Mouse (Mus musculus) limb, embryonic 13.5 days (tissue): Measurements from ENCODE around the gene Mical3. TPM values are rescaled to one million over a fixed set of nuclear protein-coding genes. Genes with fewer than 3 reads are reported as not detected.

Experiments used
- ATAC-seq: fragments of 200-750 bp; cut with Nextera tagmentation; 2 replicates; pipeline ENCODE4 v1.8.0; 2017; ENCODE audit warnings: low read depth, moderate number of reproducible peaks, moderate TSS enrichment; ENCODE audit not compliant: low FRiP score
- H3K27ac ChIP-seq: fragments of 300-500 bp; sonication (generic); 2 replicates; pipeline ENCODE4 v1.5.1; 2015; ENCODE audit warnings: inconsistent platforms, mild to moderate bottlenecking, moderate library complexity
- H3K27me3 ChIP-seq: fragments of 300-500 bp; sonication (generic); 2 replicates; pipeline ENCODE4 v1.6.1; 2015; ENCODE audit warnings: mild to moderate bottlenecking, inconsistent platforms
- H3K36me3 ChIP-seq: fragments of 300-500 bp; sonication (generic); 2 replicates; pipeline ENCODE4 v1.6.1; 2015; ENCODE audit warnings: inconsistent platforms, mild to moderate bottlenecking, moderate library complexity
- H3K4me1 ChIP-seq: fragments of 300-500 bp; sonication (generic); 2 replicates; pipeline ENCODE4 v1.6.1; 2015; ENCODE audit warnings: inconsistent platforms
- H3K4me2 ChIP-seq: fragments of 300-500 bp; sonication (generic); replicated peaks from 2 replicates; pipeline ENCODE4 v1.6.1; 2015; ENCODE audit warnings: inconsistent platforms, mild to moderate bottlenecking, moderate library complexity
- H3K4me3 ChIP-seq: fragments of 300-500 bp; sonication (generic); 2 replicates; pipeline ENCODE4 v1.5.1; 2015; ENCODE audit warnings: moderate library complexity, mild to moderate bottlenecking, inconsistent platforms
- H3K9ac ChIP-seq: fragments of 300-500 bp; sonication (generic); 2 replicates; pipeline ENCODE4 v1.6.1; 2015; ENCODE audit warnings: mild to moderate bottlenecking, inconsistent platforms
- H3K9me3 ChIP-seq: fragments of 300-500 bp; sonication (generic); 2 replicates; pipeline ENCODE4 v1.6.1; 2016; ENCODE audit warnings: inconsistent platforms
- WGBS: fragments of 180-500 bp; shearing (Covaris S2); methylation state at CpG from one replicate; pipeline ENCODE4 v1.1.7; 2015; 5-methylcytosine and 5-hydroxymethylcytosine counted together
- polyA plus RNA-seq: library from polyadenylated mRNA; unstranded; fragments of >200 nt; fragmentation: Nextera tagmentation; extraction: Ambion mirVana; gene quantifications from 2 replicates; pipeline ENCODE4 v1.2.1, GENCODE M21; 2015

Mical3 gene
- polyA plus RNA-seq, 1 experiment from 2014 or later, result 11.0 TPM

GRCm38 (mm10) chr6:121033250-121033649 is 97.5 kb downstream of the Mical3 start:
- peaks cover 95% of the 10 kb centered on the region for H3K36me3 ChIP-seq
- H3K27me3 ChIP-seq, result no peaks in the 10 kb centered on the region
- no peak overlapping the region for H3K9ac ChIP-seq
- no peak overlapping the region for H3K4me3 ChIP-seq
- H3K9me3 ChIP-seq, result no peaks in the 10 kb centered on the region
- H3K4me1 ChIP-seq, result no peaks in the 10 kb centered on the region
- no peak overlapping the region for H3K4me2 ChIP-seq
- 88% methylated on average over 3 of the region's 3 CpGs for WGBS
- no peak for ATAC-seq
- H3K27ac ChIP-seq, result no peak overlapping the region

GRCm38 (mm10) chr6:121031370-121031769 is 99.4 kb downstream of the Mical3 start:
- Histone ChIP-seq H3K9me3 (no peaks in the 10 kb centered on the region), H3K27me3 (no peaks in the 10 kb centered on the region), H3K4me1 (peaks cover 15% of the 10 kb centered on the region), H3K36me3 (peaks cover 84% of the 10 kb centered on the region), H3K27ac (no peak overlapping the region), H3K4me3 (no peak overlapping the region), H3K9ac (no peak overlapping the region), H3K4me2 (no peak overlapping the region)
- ATAC-seq, result no peak
- WGBS, result 91% methylated on average over 7 of the region's 7 CpGs

GRCm38 (mm10) chr6:121029897-121030589 is 100.8 kb downstream of the Mical3 start:
- H3K4me1 ChIP-seq, result peaks cover 26% of the 10 kb centered on the region
- H3K27me3 ChIP-seq, result no peaks in the 10 kb centered on the region
- no peaks in the 10 kb centered on the region for H3K9me3 ChIP-seq
- no peak overlapping the region for H3K9ac ChIP-seq
- no peak overlapping the region for H3K4me2 ChIP-seq
- no peak overlapping the region for H3K27ac ChIP-seq
- H3K36me3 ChIP-seq, result peaks cover 72% of the 10 kb centered on the region
- H3K4me3 ChIP-seq, result no peak overlapping the region
- 88% methylated on average over 19 of the region's 19 CpGs for WGBS
- ATAC-seq, result no peak

GRCm38 (mm10) chr6:121028514-121028913 is 102.3 kb downstream of the Mical3 start:
- Histone ChIP-seq H3K27ac (no peak overlapping the region), H3K9ac (no peak overlapping the region), H3K4me3 (no peak overlapping the region), H3K4me2 (no peak overlapping the region), H3K27me3 (no peaks in the 10 kb centered on the region), H3K36me3 (peaks cover 69% of the 10 kb centered on the region), H3K4me1 (peaks cover 27% of the 10 kb centered on the region), H3K9me3 (no peaks in the 10 kb centered on the region)
- 91% methylated on average over 8 of the region's 8 CpGs for whole genome bisulfite sequencing
- no peak for ATAC-seq

- Histone ChIP-seq H3K4me3 (no peak overlapping the region), H3K4me2 (no peak overlapping the region), H3K27me3 (no peaks in the 10 kb centered on the region), H3K9ac (no peak overlapping the region), H3K27ac (no peak overlapping the region), H3K9me3 (no peaks in the 10 kb centered on the region), H3K4me1 (peaks cover 27% of the 10 kb centered on the region), H3K36me3 (peaks cover 66% of the 10 kb centered on the region)
- ATAC-seq, result no peak
- WGBS, result 68% methylated on average over 5 of the region's 5 CpGs
These were observed 103.5 kb downstream of the Mical3 start for GRCm38 (mm10) chr6:121027314-121027713.

- Histone ChIP-seq H3K4me3 (no peak overlapping the region), H3K36me3 (peaks cover 66% of the 10 kb centered on the region), H3K9ac (no peak overlapping the region), H3K4me2 (no peak overlapping the region), H3K27ac (no peak overlapping the region), H3K9me3 (no peaks in the 10 kb centered on the region), H3K27me3 (no peaks in the 10 kb centered on the region), H3K4me1 (peaks cover 27% of the 10 kb centered on the region)
- no peak for ATAC-seq
- 52% methylated on average over 7 of the region's 7 CpGs for WGBS
These were observed 103.9 kb downstream of the Mical3 start for GRCm38 (mm10) chr6:121026866-121027265.

GRCm38 (mm10) chr6:121026019-121026584 is 104.7 kb downstream of the Mical3 start:
- Histone ChIP-seq H3K36me3 (peaks cover 66% of the 10 kb centered on the region), H3K27ac (0 out of 2 replicates have a peak overlapping the region, but pooled peaks have one; percentile 33), H3K9ac (no peak overlapping the region), H3K9me3 (no peaks in the 10 kb centered on the region), H3K4me3 (no peak overlapping the region), H3K4me2 (0 out of 2 replicates have a peak overlapping the region, but pooled peaks have one; percentile 14), H3K27me3 (no peaks in the 10 kb centered on the region), H3K4me1 (peaks cover 27% of the 10 kb centered on the region)
- 30% methylated on average over 10 of the region's 10 CpGs for whole genome bisulfite sequencing
- peak; percentile 62 for ATAC-seq

GRCm38 (mm10) chr6:121018147-121018546 is 112.7 kb downstream of the Mical3 start:
- no peak overlapping the region for H3K4me2 ChIP-seq
- H3K36me3 ChIP-seq, result peaks cover 64% of the 10 kb centered on the region
- H3K9ac ChIP-seq, result no peak overlapping the region
- no peak overlapping the region for H3K4me3 ChIP-seq
- WGBS, result 90% methylated on average over 4 of the region's 4 CpGs
- no peak for ATAC-seq
- H3K27ac ChIP-seq, result no peak overlapping the region
- H3K4me1 ChIP-seq, result no peaks in the 10 kb centered on the region; the same call in 1 of the 2 replicates
- H3K27me3 ChIP-seq, result no peaks in the 10 kb centered on the region
- H3K9me3 ChIP-seq, result no peaks in the 10 kb centered on the region

- Histone ChIP-seq H3K4me1 (no peaks in the 10 kb centered on the region; the same call in 1 of the 2 replicates), H3K27me3 (no peaks in the 10 kb centered on the region), H3K9me3 (no peaks in the 10 kb centered on the region), H3K4me3 (no peak overlapping the region), H3K4me2 (no peak overlapping the region), H3K27ac (no peak overlapping the region), H3K36me3 (peaks cover 64% of the 10 kb centered on the region), H3K9ac (no peak overlapping the region)
- 48% methylated on average over 12 of the region's 12 CpGs for WGBS
- ATAC-seq, result no peak
These were observed 113.3 kb downstream of the Mical3 start for GRCm38 (mm10) chr6:121017436-121018031.

GRCm38 (mm10) chr6:121016097-121016496 is 114.7 kb downstream of the Mical3 start:
- H3K4me1 ChIP-seq, result no peaks in the 10 kb centered on the region; the same call in 1 of the 2 replicates
- ATAC-seq, result no peak
- H3K9me3 ChIP-seq, result no peaks in the 10 kb centered on the region
- no peak overlapping the region for H3K4me3 ChIP-seq
- peaks cover 60% of the 10 kb centered on the region for H3K36me3 ChIP-seq
- no peak overlapping the region for H3K9ac ChIP-seq
- no peak overlapping the region for H3K4me2 ChIP-seq
- H3K27me3 ChIP-seq, result no peaks in the 10 kb centered on the region
- no peak overlapping the region for H3K27ac ChIP-seq
- WGBS, result 72% methylated on average over 5 of the region's 5 CpGs

GRCm38 (mm10) chr6:121014339-121014738 is 116.5 kb downstream of the Mical3 start:
- ATAC-seq, result no peak
- no peaks in the 10 kb centered on the region; the same call in 1 of the 2 replicates for H3K4me1 ChIP-seq
- peaks cover 43% of the 10 kb centered on the region for H3K36me3 ChIP-seq
- H3K4me2 ChIP-seq, result no peak overlapping the region
- no peak overlapping the region for H3K9ac ChIP-seq
- no peak overlapping the region for H3K27ac ChIP-seq
- no peaks in the 10 kb centered on the region for H3K9me3 ChIP-seq
- 82% methylated on average over 11 of the region's 11 CpGs for WGBS
- H3K4me3 ChIP-seq, result no peak overlapping the region
- no peaks in the 10 kb centered on the region for H3K27me3 ChIP-seq

- ATAC-seq, result no peak
- H3K4me1 ChIP-seq, result no peaks in the 10 kb centered on the region; the same call in 1 of the 2 replicates
- H3K36me3 ChIP-seq, result peaks cover 44% of the 10 kb centered on the region
- no peak overlapping the region for H3K4me3 ChIP-seq
- H3K9me3 ChIP-seq, result no peaks in the 10 kb centered on the region
- no peak overlapping the region for H3K9ac ChIP-seq
- no peak overlapping the region for H3K4me2 ChIP-seq
- H3K27me3 ChIP-seq, result no peaks in the 10 kb centered on the region
- H3K27ac ChIP-seq, result no peak overlapping the region
- 46% methylated on average over 9 of the region's 9 CpGs for WGBS
These were observed 117.0 kb downstream of the Mical3 start for GRCm38 (mm10) chr6:121013750-121014149.
